Mouse (Mus musculus): ENCODE results near the gene Smc3.

Smc3 gene

DNA sequence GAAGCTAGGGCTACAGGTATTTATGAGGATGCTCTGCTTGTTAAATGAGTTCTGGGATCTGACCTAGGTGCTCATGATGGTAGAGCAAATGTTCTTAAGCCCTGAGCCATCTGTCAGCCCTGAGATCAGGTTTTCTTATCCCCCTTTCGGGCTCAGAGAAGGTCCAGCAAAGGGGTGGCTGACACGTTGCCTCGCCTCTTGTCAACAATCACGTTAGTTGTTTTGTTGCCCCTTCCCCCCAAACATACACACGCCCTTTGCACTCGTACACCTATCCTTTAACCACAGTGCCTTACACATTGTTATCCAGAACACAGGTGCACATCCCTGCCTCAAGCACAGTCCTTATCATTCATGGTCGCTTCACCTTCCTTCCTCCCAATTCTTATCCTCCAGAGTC is 50.7 kb downstream of the Smc3 start:
- in situ Hi-C loops (cut with MboI, MseI), result loop anchor here (5.0 to 25.0 kb wide), 2 partner anchors 106 to 1411 kb away; no protein-coding TSS in a partner anchor

DNA sequence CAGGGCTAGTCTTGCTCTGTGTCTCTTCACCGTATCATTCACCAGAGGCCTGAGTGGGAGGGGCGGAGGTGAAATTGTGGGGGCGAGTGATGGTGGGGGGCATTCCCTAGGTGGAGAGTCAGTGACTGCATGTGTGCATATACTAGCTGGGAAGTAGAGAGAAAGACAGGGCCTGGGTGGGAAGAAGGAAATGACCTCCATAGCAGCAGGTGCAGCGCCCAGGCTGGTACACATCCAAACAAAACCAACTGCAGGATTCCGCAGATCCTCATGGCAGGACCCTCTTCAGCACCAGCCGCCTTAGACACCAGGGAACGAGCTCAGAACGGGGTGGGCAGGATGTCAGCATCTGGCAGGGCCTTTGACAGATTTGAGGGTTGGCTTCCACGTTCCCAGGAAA is 52.1 kb downstream of the Smc3 start:
- in situ Hi-C loops (cut with MboI, MseI), result loop anchor here (5.0 to 25.0 kb wide), 2 partner anchors 105 to 1410 kb away; no protein-coding TSS in a partner anchor

DNA sequence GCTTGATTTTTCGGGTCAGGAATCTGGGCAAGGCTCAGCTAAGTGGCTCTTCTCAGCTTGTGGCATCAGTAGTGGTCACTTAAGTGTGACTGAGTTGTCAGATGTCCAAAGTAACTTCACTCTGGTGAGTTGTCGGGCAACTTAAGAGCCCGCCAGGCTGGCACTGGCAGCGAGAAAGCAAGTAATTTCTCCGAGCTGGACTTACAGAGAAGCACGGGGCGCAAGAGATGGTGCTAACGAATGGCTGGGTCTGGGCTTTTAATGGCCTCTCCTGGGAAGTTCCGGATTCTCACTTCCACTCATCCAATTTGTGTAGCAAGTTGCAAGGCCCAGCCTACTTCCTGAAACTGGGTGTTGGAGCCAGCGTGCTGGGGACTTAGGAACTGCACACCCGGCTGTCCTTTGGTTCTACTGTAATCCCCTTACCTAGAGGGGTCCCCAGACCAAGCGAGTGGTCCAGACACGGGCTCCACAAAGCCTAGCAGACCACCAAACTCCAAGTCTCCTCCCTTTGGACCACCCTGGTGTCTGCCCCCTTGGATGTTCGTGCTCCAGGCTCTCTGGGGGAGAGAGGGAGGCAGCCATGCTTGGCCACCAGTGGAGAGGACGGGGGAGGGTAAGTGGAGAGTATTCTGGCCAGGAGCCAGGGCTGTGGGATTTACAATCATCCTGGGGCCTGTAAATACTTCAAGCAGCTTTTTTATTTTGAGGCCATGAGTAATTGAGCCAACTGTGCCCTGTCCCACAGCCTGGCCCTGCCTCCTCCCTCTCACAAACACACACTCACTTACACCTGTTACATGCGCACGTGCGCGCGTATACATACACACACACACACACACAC is 53.6 kb downstream of the Smc3 start:
- in situ Hi-C loops (cut with MboI, MseI), result loop anchor here (5.0 to 25.0 kb wide), 2 partner anchors 103 to 1408 kb away; no protein-coding TSS in a partner anchor

DNA sequence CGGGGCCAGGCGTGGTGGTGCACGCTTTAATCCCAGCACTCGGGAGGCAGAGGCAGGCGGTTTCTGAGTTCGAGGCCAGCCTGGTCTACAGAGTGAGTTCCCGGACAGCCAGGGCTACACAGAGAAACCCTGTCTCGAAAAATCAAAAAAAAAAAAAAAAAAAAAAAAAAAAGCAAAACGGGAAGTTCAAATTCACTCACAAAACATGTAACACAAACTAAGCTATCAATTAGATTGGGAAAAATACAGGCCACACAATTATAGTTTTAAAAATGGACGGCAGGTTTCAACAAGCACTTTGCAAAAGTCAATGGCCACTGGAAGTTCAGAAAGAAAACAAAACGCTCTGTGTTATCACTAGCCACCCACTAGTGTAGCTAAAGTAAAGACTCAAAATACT is 56.2 kb downstream of the Smc3 start:
- in situ Hi-C loops (cut with MboI, MseI), result loop anchor here in 1 of 2 experiments (25.0 kb wide), 1 partner anchor 1406 kb away; no protein-coding TSS in a partner anchor

DNA sequence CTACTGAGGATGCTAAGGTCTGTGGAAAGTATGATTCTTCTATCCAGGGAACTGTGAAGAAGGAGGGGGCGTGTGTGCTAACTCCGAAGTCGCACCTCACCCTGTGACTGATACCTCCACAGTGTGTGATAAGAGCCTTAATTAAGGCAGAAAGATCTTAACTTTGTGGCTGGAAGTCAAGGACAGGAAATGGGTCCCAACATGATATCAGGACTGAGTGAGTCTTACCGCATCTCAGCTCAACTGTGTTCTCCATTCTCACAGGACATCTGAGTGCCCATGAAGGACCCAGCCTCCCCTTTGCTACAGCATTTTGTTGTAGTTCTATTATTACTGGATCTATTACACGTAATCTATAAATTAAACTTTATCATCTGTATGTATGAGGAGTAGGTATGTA is 57.2 kb downstream of the Smc3 start:
- in situ Hi-C loops (cut with MboI, MseI), result loop anchor here in 1 of 2 experiments (25.0 kb wide), 1 partner anchor 1405 kb away; no protein-coding TSS in a partner anchor

DNA sequence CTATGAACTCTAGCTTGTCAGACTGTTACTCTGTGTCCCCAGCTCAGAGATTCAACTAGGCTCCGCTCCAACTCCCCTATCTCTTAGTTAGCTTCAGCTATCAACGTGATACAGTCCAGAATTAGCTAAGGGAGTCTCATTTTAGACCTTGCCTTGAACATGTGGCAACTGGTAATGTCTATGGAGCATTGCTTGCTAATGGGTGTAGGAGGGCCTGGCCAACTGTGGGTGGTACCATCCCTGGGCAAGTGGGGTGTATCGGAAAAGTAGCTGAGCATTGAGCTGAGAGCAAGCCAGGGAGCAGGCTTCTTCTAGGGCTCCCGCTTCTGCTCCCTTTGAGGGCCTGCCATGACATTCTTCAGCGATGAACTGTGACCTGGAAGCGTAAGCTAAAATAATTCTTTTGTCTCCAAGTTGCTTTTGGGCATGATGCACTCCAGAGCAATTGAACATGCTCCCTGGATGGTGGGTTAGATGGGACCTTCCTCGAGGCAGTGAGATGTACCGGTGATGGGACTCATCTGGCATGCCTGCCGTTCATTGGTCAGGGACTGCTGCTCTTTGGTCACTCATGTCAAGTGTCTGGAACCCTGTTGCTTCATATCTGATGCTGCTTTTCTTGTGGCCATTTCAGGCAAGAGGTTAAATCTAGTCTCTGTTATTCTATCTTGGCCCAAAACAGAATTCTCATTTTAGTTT is 60.7 kb downstream of the Smc3 start:
- in situ Hi-C loops (cut with MboI, MseI), result loop anchor here in 1 of 2 experiments (25.0 kb wide), 1 partner anchor 1401 kb away; no protein-coding TSS in a partner anchor

DNA sequence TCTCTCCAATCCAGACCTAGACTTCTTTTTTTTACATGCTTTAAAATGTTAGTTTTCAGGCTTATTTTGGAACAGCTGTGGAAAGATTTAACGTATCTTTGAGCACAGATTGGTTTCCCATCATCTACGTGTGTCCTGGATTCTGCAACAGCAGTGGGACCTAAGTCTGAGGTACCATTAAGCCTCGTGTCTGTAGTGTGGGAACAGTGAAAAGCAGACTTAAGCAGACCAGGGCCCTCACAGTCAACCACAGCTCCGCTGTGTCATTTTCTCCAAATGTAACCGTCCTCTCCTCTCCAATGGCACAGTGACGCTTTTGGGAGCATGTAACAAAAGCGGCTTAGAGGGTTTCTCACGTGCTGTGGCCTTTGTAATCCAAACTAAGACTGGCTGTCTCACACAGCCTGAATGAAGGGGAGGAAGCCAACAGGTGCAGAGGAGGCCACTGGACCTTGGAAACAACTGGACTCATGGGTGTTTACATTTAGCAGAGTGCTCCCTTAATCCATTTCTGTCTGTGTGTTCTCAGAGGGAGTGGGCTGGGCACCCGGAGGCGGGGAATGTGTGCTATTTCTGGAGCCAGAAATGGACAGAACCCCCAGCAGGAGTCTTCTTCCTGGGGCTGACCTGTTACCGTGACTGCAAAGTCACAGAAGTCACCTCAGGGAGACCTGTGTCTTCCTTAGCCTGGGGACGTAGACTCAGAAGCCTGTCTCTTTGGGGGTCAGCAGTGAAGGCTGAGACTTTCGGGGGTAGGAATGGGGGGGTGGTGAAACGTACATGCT is 61.9 kb downstream of the Smc3 start:
- in situ Hi-C loops (cut with MboI, MseI), result loop anchor here in 1 of 2 experiments (25.0 kb wide), 1 partner anchor 1400 kb away; no protein-coding TSS in a partner anchor

DNA sequence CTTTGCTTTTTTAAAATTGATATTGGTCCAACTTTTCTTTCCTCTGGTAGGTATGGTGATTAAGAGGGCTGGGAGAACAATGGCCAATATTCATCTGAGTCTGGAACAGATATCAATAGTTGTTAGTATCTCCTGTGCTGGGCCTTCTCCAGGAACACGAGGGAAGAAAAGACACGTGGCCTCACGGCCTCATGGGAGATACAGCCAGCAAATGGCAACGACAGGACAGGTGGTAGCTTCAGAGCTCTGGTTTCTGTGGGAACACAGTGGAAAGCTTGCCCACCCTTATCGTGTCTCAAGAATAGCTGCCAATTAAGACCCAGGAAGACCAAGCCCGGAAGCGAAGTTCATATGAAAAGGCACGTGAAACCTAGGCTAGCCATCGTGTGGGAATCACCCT is 64.6 kb downstream of the Smc3 start:
- in situ Hi-C loops (cut with MboI, MseI), result loop anchor here in 1 of 2 experiments (25.0 kb wide), 1 partner anchor 1397 kb away; no protein-coding TSS in a partner anchor

DNA sequence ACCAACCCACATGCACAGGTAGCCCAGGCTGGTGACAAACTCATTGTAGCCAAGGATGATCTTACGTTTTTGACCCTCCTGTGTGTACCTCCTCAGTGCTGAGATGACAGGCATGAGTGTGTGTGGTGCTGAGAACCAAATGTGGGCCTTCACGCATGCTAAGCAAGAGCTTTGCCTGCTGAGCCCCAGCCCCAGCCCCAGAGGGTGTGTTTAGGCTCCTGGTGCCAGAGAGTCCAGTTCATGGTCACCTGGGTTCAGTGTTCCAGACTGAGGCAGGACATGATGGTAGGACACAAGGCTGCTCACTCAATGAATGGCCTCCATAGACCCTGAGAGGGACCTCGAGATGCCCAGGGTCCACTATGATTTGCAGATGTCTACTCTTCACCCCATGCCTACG is 65.2 kb downstream of the Smc3 start:
- in situ Hi-C loops (cut with MboI, MseI), result loop anchor here in 1 of 2 experiments (25.0 kb wide), 1 partner anchor 1397 kb away; no protein-coding TSS in a partner anchor

DNA sequence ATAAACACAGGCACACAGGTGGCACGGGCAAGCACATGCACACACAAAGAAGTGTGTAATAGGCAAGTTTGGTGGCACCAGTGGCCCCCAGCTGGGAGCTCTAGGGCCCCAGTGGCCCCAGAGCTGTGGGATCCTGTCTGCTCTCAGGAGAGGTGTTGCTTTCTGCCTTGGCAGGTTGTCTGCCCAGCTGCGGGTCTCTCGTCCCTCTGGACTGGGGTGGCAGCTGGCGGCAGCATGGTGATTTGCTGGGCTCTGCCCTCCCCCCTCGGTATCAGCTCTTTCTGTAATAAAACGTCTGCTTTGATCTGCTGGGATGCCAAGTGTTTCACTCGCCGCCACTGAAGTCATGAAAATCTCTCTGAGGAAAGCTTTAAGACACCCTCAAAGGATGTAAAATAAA is 66.5 kb downstream of the Smc3 start:
- in situ Hi-C loops (cut with MboI, MseI), result loop anchor here in 1 of 2 experiments (25.0 kb wide), 1 partner anchor 1396 kb away; no protein-coding TSS in a partner anchor

DNA sequence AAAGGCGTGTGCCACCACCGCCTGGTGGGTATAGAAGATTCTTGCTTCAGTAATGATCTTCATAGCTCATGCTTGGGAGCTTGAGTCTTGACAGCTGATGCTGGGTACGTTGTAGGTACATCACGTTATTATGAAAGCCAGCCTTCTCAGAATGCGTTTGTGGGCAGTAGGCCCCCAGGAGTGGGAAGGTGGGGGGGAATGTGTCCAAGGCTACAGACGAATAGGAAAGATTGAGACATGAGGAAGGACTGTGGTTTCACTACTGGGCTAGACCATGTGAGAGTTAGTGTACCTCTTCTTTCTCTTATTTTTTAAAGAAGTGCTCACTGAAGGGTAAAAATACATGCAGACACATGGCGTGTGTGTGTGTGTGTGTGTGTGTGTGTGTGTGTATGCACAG is 68.6 kb downstream of the Smc3 start:
- in situ Hi-C loops (cut with MboI, MseI), result loop anchor here in 1 of 2 experiments (25.0 kb wide), 1 partner anchor 1393 kb away; no protein-coding TSS in a partner anchor

DNA sequence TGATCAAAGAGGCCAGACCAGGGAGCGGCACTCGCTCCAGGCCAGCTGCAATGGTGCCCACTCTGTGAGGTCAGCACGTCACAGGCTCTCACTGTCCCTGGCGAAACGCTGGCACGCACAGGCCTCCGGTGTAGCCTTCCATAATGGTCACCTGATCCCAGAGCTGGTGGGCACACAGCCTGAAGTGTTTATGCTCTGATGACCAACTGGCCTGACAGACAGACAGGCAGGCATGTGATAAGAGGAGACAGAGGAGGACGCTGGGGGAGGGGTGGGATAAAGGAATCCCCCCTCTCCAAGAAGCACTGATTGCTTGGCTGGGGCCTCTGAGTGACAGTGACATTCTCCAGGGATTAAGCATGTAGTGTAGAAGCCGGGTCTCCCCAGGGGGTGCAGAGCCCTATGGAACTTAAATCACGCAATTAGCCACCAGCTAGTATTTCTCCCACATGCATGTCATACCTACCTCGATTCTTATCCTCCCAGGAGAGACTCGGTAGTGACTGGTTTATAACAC is 70.5 kb downstream of the Smc3 start:
- in situ Hi-C loops (cut with MboI, MseI), result loop anchor here in 1 of 2 experiments (25.0 kb wide), 1 partner anchor 1392 kb away; no protein-coding TSS in a partner anchor

DNA sequence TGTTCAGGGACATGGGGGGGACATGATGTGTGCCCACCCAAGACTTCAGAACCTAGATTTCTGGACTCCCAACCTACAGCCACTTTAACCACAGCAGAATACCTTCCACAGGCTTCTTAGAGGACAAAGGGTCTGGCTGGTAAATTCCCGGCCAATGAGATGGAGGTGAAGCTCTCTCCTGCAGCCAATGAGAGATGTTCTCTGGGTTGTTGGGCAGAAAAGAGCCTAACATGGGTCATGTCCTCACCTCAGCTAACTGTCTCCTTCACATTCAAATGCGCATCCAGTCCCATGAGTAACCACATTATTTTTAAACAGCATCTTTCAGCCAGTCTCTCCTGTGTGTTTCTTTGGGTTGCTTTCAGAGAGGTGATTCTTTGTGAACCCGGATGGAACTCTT is 71.2 kb downstream of the Smc3 start:
- in situ Hi-C loops (cut with MboI, MseI), result loop anchor here in 1 of 2 experiments (25.0 kb wide), 1 partner anchor 1391 kb away; no protein-coding TSS in a partner anchor

DNA sequence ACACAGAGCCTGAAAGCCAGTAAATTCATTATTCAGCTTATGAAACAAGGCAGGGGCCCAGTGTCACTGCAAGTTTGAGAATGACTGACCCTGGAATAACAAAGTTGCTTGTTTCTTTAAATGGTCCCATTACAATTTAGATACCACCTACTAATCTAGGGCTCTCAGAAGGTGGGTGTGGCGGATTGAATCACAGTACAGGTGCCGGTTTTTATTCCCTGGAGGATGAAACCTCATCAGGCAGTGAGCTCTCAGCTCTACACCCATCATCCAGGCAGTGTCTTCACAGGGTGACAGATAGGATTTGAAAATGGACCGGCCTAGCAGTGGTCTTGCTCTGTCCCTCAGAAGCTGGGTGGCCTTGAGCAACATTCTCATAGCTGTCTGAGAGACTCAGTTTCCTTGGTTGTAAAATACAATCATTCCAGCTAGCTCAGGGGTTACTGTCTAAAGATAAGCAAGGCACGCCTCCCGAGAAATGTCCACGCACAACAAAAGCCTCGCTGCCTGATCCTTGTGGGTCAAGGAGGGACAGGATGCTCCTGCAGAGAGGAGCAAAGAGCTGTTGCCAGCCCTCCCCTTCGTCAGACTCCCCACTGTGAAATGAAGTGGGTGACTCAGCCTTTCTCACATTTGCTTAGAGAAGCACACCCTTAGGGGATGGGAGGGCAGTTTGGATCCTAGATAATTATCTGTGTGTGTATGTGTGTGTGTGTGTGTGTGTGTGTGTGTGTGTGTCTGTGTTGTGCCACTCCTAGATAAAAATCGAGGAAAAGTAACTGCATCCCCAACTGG is 74.1 kb downstream of the Smc3 start:
- in situ Hi-C loops (cut with MboI, MseI), result loop anchor here in 1 of 2 experiments (25.0 kb wide), 1 partner anchor 1388 kb away; no protein-coding TSS in a partner anchor

DNA sequence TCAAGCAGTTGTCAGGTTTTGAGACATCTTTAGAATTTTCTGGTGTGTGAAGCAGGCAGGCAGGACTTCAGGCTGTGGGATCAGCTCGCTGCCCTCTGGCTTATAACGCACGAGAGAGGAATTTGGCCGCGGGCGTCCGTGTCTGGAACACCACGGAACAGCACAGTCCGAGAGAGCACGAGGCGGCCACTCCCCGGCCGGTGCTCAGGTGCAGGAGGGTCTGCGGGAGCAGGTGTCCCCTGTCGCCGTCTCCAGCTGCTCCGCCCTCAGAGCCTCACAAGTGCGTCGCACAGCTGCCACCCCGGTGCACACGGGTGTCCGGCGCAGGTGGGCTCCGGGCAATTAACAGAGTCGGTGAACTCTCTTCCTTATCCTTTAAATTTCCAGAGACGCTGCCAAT is 76.0 kb downstream of the Smc3 start:
- in situ Hi-C loops (cut with MboI, MseI), result no loop called here

DNA sequence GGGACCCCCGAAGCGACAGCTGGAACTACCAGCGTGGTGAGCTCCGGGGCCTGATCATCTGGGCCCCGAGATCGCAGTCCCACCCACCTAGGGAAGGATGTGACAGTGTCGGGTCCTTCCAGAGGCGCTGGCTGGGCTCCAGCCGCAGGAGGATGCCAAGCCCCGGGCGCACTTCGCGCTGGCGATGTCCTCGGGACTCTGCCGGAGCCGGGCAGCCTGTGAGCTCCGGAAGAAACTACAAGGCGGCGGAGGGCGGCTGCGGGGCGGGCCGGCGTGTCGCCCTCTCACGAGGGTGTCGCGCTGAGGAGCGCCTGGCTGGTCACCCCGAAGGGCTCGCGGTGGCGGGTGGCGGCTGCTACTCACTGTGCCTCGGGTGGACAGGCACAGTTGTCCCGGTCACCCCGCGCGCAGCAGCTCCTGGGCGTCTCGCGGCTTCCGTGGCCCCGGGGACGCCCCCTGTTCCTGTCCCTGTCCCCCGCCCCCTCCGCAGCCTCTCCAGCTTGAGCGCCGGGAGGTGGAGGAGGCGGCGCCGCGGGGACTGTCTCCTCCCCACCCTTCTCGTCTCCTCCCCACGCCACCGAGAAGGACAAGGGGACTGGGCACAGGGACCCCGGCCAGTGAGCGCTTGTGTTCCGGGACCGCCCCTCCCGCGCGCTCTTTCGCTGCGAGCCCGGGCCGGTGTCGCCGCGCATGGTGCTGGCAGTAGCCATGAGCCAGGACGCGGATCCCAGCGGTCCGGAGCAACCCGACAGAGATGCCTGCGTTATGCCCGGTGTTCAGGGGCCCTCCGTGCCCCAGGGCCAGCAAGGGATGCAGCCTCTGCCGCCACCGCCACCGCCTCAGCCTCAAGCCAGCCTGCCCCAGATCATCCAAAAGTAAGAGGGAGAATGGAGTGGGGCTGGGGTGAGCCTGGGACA is 76.8 kb downstream of the Smc3 start, which contains the start of gene Rbm20:
Gene Rbm20, plus strand, starts transcription at position 589 of the 917 bp plus-strand sequence.
- in situ Hi-C loops (cut with MboI, MseI), result no loop called here

DNA sequence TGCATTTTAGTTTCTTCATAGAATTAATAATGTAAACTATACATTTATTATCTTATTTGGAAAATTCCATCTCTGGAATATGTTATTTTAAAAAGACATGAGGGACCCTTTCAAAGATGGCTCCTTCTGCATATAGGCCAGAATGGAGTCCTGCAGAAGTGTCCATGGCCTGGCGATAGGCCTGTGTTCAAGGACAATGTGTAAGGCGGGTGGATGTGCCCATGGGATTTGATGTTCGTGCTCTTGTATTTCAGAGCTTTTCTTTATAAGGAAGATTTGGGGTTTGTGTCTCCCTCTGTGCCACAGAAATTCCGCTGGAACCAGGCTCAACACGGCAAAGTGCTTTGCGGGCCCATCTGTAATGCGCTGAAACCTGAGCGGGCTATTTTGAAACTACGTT is 79.0 kb downstream of the Smc3 start:
- in situ Hi-C loops (cut with MboI, MseI), result no loop called here

DNA sequence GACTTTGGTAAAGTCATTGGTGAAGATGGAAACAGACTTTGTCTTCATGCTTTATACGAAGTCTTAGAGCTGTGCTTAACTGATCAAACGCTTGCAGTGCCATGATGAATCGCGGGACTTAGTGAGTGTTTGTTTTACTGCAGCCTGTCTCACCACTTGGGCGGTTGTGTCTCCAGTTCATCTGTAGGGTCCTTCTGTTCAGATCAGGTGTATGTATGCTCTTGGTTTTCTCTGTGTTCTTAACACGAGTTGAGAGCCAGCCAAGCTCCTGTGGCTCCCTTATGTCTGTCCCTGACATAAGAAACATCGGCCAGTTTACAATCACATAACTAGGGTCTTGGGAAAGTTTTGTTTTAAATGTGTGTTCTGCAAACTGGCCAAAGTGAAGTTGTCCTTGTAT is 79.8 kb downstream of the Smc3 start:
- in situ Hi-C loops (cut with MboI, MseI), result loop anchor here in 1 of 2 experiments (10.0 kb wide), 1 partner anchor 885 kb away; no protein-coding TSS in a partner anchor
